Mouse (Mus musculus): Measurements from ENCODE around the gene Batf2.
"Not testable (repeated sequence)": the region's sequence is repeated elsewhere in the genome, so short reads cannot be mapped to it uniquely, and the experiment has no call there.

The Batf2 gene

DNA sequence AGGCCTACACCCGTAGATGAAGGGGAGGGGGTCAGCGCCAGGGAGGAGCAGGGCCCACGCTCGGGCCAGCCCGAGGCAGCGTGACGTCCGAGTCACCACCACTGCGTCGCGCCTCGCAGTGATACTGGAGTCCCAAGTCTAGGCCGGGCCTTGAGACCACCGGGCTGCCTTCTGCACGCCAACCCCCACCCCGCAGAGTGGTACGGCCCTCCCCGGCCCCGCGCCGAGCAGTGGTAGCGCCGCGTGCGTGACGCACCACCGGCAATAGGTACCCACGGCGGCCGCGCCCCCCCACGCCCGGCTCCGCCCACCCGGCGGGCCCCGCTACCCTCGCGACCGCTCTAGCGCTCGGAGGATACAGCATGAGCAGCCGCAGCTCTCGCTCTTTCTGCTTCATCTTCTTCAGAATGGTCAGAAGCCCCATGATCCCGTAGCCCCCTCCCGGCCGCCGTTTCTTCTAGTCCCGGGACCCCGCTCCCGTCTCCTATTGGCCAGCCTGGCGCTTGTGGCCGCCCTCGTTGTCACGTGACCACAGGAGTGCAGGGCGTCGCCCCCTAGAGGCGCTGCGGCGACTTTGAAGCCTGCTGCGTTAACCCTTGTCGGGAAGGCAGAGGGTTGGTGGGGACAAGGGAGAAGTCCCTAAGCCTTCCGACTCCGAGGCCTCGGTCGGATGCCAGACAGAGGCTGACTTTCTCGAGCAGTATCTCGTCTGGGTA is at the start of gene Batf2:
TSS of gene Batf2 (plus strand) at position 306 of the 716 bp plus-strand sequence.
- peak; percentile 95 for DNase-seq

DNA sequence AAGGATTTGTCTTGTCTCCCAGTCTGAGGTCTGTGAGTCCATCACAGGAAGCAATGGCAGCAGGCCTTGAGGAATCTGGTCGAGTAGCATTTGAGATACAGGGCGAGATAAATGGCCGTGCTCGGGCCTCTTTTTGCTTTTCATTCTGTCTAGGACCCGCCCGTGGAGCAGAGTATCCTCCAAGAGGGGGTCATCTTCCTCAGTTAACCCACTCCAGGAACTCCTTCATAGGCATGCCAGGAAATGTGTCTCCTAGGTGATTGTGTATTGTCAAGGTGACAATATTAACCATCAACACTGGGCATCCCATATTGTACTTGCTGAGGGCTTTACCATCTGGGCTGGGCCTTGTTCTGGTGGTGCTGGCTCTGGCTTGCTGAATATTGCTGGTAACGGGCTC is 46.7 kb upstream of the Batf2 start, which contains the start of gene AC131692.1:
TSS of gene AC131692.1 (plus strand) at position 301 of the 400 bp plus-strand sequence.
- DNase-seq, result no peak

DNA sequence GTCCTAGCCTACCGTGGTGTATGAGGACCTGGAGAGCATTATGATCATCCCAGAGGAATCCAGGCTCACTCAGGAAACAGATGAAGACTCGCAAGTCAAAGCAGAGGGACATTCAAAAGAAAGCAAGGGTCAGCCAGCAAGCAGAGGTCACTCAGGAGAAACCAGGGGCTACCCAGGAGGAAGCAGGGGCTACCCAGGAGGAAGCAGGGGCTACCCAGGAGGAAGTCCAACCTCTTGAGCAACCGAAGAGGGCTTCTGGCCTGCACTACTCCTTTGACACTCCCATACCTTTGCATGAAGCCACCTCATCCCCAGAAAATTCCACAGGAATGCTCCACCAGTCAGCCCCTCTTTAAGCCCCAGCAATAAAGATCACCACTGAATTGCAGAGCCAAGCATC is 42.9 kb upstream of the Batf2 start:
- DNase-seq, result no peak

DNA sequence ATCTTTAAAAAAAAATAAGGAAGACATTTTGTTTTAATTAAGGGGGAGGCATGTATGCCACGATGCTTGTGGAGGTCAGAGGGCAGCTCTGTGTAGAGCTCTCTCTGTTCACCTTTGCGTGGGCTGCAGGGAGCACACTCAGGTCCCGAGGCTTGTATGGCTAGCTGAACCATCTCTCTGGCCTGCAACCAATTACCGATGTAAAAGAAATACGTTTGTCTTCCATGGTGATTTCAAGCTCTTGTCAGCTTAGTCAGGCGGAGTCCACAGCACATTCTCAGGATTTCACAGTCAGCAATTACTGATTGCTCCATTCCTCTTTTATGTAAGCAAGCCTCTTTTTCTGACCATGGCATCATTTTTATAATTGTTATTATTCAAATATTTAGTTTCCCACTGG is 39.6 kb upstream of the Batf2 start:
- DNase-seq, result no peak

DNA sequence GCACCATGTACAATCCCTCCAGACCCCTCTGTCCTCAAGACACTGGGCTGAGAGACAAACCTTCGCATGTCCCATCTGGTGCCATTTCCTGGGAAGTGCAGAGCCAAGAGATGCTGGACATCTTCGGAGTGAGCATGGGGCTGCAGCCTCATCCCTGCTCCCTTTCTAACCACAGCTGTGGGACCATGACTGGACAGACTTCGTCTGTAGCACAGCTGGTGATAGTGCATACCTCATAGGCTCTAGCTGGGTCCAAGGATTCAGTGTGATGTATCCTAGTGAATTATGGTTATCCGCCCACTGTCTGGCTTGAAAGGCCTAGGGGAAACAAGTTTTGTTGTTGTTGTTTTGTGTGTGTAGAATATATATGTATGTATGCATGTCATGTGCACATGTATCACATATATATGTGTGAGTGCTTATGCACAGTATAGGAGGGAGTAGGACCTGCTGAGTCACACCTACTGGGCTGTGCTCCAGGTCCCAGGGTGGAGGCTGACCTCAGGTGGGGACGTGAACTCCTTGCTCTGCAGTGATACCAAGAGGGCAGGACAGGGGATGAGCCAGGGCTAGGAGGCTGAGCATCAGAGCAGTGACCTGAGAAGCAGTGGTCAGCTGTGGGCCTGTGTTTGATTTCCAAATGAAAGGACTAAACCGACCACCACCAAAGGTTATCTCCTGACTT is 38.5 kb upstream of the Batf2 start:
- no peak for DNase-seq

DNA sequence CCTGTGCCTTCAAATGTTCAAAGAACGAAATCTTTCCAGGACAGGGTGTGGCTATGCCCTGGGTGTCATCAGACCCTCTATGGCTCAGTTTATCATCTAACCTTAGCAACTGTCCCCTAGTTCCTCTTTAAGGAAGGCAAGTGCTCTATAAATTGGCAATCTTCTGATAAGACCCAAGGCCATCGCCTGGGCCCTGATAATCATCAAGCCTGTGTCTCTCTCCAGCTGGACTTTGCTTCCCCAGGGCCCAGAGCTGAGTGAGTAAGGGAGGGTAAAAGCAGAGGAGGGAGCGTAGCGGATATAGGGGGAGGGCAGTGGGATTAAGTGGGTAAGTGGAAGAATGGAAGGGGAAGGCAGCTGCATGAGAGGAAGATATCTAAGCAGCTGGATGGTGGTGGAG is 36.3 kb upstream of the Batf2 start:
- no peak for DNase-seq

DNA sequence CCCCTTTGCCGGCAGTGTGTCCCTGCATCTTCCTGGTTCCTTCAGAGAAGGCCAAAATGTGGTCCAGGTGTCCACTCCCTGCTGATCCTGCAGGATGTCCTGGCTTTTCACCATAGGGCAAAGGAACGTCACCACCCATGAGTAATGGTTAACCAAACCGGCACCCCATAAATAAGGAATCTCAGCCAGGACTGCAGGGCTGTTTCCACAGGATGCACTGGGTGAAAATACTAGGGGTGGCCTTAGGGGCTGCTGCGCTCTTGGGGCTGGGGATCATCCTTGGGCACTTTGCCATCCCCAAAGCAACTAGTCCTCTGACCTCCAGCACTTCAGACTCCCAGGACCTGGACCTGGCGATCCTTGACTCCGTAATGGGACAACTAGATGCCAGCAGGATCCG is 35.2 kb upstream of the Batf2 start, which contains the start of gene Naaladl1:
TSS of gene Naaladl1 (plus strand) at position 197 of the 400 bp plus-strand sequence.
- DNase-seq, result no peak

DNA sequence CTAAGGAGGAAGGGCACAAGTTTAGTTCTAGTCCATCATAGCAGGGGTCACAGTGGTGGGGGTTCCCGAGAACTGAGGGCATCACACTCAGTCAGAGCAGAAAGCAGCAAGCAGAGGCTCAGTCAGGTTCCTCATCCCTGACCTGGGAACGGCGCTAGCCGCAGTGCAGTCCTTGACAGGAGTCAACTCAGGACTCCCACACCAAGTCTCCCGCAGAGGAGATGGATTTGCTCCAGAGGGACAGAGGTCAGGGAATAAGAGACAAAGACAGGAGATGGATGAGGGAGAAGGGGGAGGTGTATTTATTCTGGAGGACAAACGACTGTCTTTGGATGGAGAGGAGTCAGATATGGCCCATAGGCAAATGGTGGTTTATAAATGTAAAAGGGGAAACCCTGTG is 27.7 kb upstream of the Batf2 start:
- DNase-seq, result no peak

DNA sequence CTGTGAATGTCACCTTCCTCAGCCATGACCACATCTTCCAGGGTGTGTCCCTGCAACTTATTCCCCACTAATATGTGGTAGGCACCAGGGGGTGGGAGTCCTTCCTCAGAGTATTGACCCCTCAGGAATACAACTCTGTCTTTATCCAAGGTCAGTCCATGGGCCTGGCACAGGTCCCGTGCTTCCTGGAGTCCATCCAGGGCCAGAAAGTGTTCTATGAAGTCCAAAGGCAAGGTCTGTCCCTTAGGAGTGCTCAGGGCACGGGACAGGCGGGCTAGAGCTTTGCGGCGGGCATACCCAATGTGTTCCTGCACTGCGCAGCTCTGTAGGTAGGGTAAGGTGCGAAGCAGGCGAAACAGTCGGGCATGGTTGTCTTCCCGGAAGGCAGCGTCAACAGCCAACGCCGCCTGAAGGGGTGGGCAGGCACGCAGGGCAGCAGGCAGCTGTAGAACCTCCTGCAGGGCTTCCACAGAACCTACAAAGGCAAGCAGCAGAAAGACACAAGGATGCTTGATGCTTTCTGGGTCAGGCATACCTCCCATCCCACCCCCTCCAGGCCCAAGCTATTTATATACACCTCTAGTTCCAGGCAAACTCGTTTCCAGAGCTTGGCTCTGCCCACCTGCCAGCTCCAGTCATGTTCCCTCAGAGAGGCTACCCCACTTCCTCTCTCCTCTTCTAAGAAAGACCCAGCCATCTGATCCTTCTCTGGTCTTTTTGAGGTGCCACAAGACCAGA is 24.5 kb upstream of the Batf2 start:
- DNase-seq, result no peak

DNA sequence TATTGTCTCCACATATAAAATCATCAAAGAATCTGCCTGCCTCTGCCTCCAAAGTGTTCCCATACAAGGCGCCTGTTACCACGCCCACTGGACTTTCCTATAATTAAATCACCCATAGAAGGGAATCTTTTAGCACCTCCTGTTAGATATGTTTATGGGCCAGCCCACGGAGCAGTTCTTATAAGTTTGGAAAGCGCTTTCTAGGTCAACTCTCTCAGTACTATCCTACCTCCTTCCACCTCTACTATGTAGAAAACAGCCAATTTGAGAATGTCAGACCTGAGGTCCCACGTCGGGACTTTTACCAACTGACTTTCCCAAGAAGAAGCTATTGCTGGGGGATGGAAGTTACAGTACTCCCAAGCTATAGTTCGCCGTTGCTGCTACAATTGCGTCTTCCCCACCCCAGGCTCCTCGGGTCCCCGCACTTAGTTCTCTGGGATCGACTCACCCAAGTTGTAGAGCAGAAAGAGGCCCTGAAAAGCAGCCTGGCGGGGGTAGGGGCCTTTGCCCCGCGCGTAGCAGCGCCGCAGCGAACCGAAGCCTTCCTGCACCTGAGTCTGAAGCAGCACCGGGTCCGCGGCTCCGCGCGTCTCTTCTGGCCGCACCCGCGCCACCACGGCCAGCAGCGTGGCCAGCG is 23.3 kb upstream of the Batf2 start:
- no peak for DNase-seq

DNA sequence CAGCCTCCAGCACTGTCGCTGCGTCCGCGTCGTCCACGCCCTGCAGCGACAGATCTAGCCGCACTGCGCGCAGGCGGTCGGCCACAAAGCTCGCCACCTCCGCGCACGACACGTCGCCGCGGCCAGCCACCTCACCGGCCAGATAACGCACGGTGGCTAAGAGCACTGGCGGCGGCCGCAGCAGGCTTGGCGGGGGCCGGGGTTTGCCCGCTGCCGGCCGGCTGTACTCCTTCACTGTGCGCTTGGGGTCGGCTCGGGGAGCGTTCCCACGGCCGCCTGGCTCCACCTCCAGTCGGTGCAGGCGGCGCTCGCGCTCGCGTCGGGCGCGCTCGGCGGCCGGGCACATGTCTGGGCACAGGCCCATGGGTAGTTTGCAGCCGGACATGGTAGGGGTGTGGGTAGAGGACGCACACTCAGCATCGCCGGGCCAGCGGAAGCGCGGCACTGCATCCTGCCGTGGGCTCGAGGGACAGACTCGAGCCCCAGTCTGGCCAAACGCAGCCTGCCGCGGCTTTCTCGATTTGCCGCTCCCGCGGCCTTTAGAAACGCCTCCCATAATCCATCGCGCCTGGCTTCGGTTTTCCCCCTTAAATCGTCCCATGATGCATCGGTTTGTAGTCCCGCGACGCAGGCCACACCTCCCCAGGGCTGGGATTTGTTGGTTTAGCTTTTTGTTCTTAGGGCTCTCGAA is 22.7 kb upstream of the Batf2 start, which contains the start of gene Sac3d1:
TSS of gene Sac3d1 (minus strand) at position 665 of the 691 bp plus-strand sequence.
- DNase-seq, result peak; percentile 96

DNA sequence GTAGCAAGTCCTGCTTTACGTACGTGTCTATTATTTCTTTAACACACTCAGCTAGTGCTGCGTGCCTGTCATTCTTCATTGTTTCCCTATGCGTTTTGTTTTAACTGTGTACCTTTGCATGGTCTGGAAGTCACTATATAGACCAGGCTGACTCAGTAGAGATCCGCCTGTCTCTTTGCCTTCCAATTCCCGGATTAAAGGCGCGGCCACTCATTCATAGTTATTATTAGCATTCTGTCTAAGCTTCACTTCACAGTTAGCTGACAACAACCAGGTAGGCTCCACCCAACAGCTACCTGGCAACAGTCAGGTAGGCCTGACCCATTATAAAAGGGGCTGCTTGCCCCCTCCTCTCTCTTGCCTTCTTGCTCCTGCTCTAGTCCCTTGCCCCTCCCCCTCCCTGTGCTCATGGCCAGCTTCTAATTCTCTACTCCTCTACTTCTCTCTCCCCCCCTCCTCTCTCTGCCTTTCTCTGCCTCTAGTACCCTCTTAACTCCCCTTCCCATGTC is 22.1 kb upstream of the Batf2 start:
- peak; percentile 26 for DNase-seq

DNA sequence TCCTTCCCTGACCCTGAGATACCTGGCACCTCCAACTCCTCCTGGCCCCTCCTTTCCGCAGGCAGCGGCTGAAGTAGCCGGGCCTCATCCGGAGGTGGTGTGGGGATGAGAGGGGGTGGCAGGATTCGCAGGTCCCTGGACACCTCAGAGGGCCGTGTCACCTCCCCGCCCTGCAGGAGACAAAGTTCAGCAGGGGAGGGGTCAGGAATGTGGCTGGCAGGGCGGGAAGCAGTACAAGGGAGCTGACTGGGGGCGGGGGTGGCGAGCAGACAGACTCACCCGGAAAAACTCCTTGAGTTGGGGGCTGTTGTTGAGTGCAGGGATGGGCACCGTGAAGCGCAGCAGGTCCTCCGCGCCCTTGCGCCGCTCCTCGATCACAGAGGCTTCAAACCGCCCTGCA is 19.0 kb upstream of the Batf2 start:
- DNase-seq, result no peak

DNA sequence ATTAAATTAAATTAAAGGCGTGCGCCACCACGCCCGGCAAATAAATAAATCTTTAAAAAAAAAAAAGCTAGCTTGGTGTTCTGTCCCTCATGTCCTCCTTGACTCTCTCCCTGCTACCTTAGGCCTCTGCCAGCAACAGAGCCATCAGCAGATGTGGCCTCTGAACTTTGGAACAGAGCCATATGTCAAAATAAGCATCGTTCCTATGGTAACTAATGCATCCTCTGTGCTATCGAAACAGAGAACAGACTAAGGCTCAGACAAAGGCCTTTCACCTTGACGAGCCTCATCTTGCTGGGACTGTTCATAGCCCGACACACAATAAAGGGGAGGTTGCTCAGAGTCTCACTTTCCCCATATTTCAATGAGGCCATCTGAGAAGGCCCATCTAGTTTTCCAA is 17.5 kb upstream of the Batf2 start:
- peak; percentile 43 for DNase-seq

DNA sequence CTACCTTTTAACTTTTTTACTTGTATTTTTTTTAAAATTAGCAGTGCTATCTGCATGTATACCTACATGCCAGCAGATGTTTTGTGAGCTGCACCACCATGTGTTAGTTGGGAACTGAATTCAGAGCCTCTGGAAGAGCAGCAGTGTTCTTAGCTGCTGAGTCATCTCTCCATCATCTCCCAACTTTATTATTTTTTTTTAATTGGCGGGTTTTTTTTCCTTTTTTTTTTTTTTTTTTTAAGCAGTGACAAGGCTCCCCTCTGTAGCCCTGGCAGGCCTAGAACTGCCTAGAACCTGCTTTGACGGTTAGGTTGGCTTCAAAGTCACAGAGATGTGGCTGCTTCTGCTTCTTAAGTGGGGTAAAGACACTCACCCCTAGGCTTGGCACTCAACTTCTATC is 15.9 kb upstream of the Batf2 start:
- no peak for DNase-seq

DNA sequence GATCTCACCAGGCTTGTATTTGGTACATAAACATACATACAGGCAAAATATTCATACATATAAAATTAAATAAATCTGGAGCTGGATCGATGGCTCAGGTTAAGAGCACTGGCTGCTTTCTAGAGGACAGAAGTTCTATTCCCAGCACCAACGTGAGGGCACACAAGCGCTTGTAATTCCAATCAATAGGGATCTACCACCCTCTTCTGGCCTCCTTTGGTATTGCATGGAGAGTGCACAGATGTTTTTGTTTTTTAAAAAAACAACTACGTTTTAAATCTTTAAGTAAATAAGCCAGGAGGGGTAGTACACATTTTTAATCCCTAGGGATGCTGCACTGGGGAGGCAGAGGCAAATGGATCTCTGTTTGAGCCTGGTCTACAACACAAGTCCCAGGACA is 14.5 kb upstream of the Batf2 start:
- DNase-seq, result peak; percentile 75

DNA sequence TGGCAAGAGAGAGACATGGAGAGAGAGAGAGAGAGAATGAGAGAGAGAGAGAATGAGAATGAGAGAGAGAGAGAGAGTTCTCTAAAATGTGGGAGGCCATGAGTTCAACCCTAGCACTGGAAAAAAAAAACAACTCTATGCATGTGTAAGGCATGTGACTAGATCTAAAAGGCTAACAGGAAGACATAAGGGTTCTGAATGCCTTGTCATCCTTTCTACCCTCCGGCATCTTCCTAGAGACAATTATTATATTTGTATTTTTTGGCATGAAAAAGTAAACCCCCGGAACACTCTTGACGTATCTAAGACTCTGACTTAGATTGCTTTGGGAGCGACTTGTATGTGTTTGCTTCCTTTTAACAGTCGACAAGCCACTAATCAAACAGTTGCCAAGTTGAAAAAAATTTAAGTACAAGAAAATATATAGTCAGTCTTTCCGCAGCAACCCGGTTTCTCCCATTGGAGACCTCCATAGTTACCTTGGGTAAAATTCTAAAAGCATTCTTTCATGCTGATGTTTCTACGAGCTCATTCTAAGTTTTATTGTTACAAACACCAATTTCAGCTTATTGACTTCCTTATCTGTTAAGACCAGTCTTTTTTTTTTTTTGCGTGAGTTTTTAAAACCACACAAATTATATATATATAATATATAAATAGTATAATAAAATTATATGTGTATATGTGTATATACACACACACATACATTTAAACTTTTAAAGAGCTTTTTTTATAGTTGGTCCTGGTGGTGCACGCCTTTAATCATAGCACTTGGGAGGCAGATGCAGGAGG is 13.8 kb upstream of the Batf2 start:
- DNase-seq, result no peak

DNA sequence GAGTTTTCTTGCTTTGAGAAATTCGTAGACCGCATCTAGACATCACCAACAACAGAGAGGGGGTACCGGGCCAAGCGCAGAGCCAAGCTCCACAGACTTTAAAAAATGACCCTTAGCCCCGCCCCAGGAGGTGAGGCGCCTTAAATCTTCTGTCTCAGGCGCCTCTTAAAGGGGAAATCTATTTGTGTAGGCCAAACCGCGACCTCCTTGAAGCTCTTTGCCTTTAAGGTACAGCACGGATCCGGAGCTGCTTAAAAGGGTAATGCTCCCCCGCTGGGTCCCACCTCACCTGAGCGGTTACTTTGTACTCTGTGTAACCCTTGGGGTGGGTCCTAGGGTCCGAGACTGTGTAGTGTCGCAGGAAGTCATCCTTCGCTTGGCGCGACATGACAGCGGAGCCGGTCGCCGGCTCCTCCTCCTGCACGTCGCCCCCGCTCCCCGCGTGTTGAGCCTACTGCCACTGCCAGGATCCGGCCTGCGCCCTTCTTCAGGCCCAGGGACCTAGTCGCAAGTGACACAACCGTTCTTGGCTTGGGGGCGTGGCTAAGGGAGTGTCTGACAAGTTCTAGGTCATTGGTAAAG is 12.9 kb upstream of the Batf2 start, which contains the start of gene Snx15:
TSS of gene Snx15 (minus strand) at position 545 of the 582 bp plus-strand sequence.
- DNase-seq, result peak; percentile 99

DNA sequence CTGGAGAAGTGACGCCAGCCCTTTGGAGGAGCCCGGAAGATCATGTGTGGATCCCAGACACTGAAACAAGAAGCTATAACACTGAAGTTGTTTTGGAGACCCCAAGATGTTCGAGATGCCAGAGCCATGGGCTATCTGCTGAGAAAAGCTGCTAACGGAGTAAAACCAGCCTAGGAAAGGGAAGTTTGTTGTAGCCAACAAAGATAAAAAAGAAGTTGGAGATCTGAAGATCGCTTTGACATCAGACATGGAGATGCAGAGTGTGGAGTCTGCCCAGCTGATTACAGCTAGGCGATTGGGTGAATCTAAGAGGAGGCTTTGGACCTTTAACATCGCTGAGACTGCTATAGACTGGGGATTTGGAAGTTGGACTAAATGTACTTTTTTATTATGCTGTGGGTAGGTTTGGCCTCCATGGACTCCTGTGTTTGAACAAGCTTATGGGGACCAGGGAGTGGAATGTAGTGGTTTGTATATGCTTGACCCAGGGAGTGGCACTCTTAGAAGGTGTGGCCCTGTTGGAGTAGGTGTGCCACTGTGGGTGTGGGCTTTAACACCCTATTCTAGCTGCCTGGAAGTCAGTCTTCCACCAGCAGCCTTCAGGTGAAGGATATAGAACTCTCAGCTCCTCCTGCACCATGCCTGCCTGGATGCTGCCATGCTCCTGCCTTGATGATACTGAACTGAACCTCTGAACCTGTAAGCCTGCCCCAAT is 10.2 kb upstream of the Batf2 start:
- not testable (repeated sequence) for DNase-seq

DNA sequence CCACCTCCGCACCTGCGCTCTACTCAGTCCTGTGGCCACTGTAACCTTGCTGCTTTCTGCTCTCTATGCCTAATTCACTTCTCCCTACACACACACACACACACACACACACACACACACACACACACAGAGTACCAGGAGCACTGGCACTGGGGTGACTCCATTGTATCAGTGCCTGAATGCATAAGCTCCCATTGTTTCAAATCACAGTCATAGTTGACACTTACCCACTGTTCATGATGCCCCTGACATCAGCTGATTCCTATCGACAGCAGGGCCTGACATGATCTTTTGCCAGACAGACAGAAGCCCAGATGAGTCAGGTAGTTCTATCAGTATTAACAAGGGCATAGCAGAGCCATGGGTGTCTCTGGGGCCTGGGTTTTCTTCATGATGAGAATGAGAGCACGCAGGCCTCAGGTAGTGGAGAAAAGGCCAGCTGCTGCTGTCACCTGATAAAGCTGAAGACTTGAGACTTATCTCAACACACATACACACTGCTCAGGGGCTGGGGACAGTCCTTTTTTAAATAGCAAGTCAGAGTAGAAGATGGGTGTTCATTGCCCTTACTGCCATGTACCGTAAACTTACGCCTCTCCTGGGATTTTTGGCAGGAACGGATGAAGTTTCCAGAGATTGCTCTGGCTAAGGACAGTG is 8.5 kb upstream of the Batf2 start:
- DNase-seq, result no peak
